Mouse (Mus musculus): ENCODE results near the gene Hes3.

The Hes3 gene

GRCm38 (mm10) chr4:152307542-152307941 lies 16.1 kb upstream of the Hes3 start:
- intact Hi-C loops (cut with DNase I): no loop called here

GRCm38 (mm10) chr4:152305991-152306390 lies 14.5 kb upstream of the Hes3 start:
- intact Hi-C loops (cut with DNase I): no loop called here

GRCm38 (mm10) chr4:152304685-152305084 lies 13.2 kb upstream of the Hes3 start:
- intact Hi-C loops (cut with DNase I): no loop called here

- intact Hi-C loops (cut with DNase I): no loop called here
Measured at GRCm38 (mm10) chr4:152303172-152303571, 11.7 kb upstream of the Hes3 start.

- intact Hi-C loops (cut with DNase I): no loop called here
Measured at GRCm38 (mm10) chr4:152302012-152302411, 10.6 kb upstream of the Hes3 start.

- intact Hi-C loops (cut with DNase I): no loop called here
Measured at GRCm38 (mm10) chr4:152300375-152300774, 8.9 kb upstream of the Hes3 start.

- intact Hi-C loops (cut with DNase I): no loop called here
Measured at GRCm38 (mm10) chr4:152298836-152299235, 7.4 kb upstream of the Hes3 start.

GRCm38 (mm10) chr4:152296874-152297861 lies 5.7 kb upstream of the Hes3 start, which contains the start of gene Icmt:
Icmt (plus strand) TSS chr4:152297227.
- intact Hi-C loops (cut with DNase I): no loop called here

- intact Hi-C loops (cut with DNase I): no loop called here
Measured at GRCm38 (mm10) chr4:152296371-152296770, 4.9 kb upstream of the Hes3 start.

- intact Hi-C loops (cut with DNase I): no loop called here
Measured at GRCm38 (mm10) chr4:152295916-152296315, 4.5 kb upstream of the Hes3 start.

- intact Hi-C loops (cut with DNase I): no loop called here
Measured at GRCm38 (mm10) chr4:152294188-152294929, 2.9 kb upstream of the Hes3 start.

GRCm38 (mm10) chr4:152292102-152292765 lies 772 bp upstream of the Hes3 start:
- intact Hi-C loops (cut with DNase I): no loop called here

- intact Hi-C loops (cut with DNase I): no loop called here
Measured at GRCm38 (mm10) chr4:152290991-152291390, 471 bp downstream of the Hes3 start.

GRCm38 (mm10) chr4:152290385-152290784 lies 1.1 kb downstream of the Hes3 start:
- intact Hi-C loops (cut with DNase I): no loop called here

- intact Hi-C loops (cut with DNase I): no loop called here
Measured at GRCm38 (mm10) chr4:152288398-152288945, 3.0 kb downstream of the Hes3 start.

GRCm38 (mm10) chr4:152287317-152288120 lies 3.9 kb downstream of the Hes3 start:
- intact Hi-C loops (cut with DNase I): no loop called here

- intact Hi-C loops (cut with DNase I): no loop called here
Measured at GRCm38 (mm10) chr4:152286887-152287286, 4.6 kb downstream of the Hes3 start.

- intact Hi-C loops (cut with DNase I): no loop called here
Measured at GRCm38 (mm10) chr4:152286183-152286582, 5.3 kb downstream of the Hes3 start.

GRCm38 (mm10) chr4:152285505-152285904 lies 6.0 kb downstream of the Hes3 start:
- intact Hi-C loops (cut with DNase I): loop anchor here (2.0 kb wide), 1 partner anchor 113 kb away; no protein-coding TSS in a partner anchor
